Mouse (Mus musculus) lung, adult 10 weeks (tissue): ENCODE data around the gene Txlng. TPM values are rescaled to one million over a fixed set of nuclear protein-coding genes. Genes with fewer than 3 reads are reported as not detected.

Experiments
- polyA plus RNA-seq: library from polyadenylated mRNA; stranded (reverse); fragments of 350-450 nt; fragmentation: Illumina TruSeq; extraction: RNeasy Lipid Tissue Mini Kit (QIAGEN cat#74804); gene quantifications from one replicate; pipeline ENCODE4 v1.2.3, GENCODE M21; 2014; ENCODE audit warnings: low read depth, low replicate concordance; ENCODE audit not compliant: insufficient read depth

Gene Txlng
- polyA plus RNA-seq: 8.5 TPM

GRCm38 (mm10) chrX:162829203-162829708, at the start of gene Txlng:
Gene Txlng, minus strand, starts transcription at chrX:162829454.

GRCm38 (mm10) chrX:162760115-162760942, 68.9 kb downstream of the Txlng start, which contains the start of gene Rbbp7:
Gene Rbbp7, plus strand, starts transcription at chrX:162760402.

Other genes with a start within 250 kb of the Txlng start
- gene Reps2, start 185.8 kb downstream of the Txlng start, polyA plus RNA-seq: 10.2 TPM
- gene Rbbp7, start 69.1 kb downstream of the Txlng start, polyA plus RNA-seq: 87.0 TPM
- gene Syap1, start 59.0 kb upstream of the Txlng start, polyA plus RNA-seq: 37.1 TPM
- gene Ctps2, start 71.8 kb upstream of the Txlng start, polyA plus RNA-seq: 39.0 TPM
- 379 TPM for gene S100g, start 135.1 kb upstream of the Txlng start, polyA plus RNA-seq